Mouse (Mus musculus) olfactory bulb, adult 2 months (tissue): ENCODE data around the gene Zfp119b.

Experiments
- CTCF ChIP-seq: fragments of 200-500 bp; IDR thresholded peaks from 2 replicates; pipeline ENCODE4 v1.5.1; 2012; ENCODE audit warnings: low read depth, mild to moderate bottlenecking, low read length, moderate library complexity; ENCODE audit not compliant: insufficient read depth
- POLR2A ChIP-seq: fragments of 200-500 bp; IDR thresholded peaks from 2 replicates; pipeline ENCODE4 v1.6.1; 2012; ENCODE audit warnings: mild to moderate bottlenecking, low read depth, low read length, moderate library complexity; ENCODE audit not compliant: insufficient read depth

DNA sequence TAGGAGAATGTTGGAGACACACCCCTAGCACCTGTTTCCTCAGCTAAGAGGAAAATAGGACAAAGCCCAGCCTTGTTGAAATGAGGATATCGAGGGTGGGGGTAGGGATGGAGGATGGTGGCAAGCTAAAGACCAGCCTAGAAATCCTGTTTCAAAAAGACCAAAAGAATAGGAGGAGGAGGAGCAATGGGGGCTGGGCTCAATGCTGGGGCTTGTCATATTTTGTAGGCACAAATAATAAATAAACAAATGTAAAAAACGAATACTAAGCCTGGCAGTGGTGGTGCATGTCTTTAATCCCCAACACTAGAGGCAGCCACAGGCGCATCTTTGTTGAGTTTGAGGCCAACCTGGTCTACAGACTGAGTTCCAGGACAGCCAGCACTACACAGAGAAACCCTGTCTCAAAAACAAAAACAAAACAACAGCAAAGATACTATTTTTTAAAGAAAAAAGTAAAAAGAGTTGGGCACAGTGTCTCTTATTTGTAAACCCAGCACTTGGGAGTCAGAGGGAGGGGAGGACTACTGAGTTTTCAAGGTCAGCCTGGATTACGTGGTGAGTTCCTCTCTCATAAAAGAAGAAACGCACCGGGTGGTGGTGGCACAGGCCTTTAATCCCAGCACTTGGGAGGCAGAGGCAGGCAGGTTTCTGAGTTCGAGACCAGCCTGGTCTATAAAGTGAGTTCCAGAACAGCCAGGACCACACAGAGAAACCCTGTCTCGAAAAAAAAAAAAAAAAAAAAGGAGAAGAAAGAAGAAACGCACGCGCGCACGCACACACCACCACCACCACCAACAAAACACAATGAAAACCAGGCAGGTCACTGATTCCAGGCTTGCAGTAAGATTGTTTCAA is 8.7 kb upstream of the Zfp119b start:
- no peak for TF ChIP-seq CTCF
- TF ChIP-seq POLR2A: no peak
